Mouse (Mus musculus) kidney, adult 8-10 months (tissue): ENCODE measurements around the gene Gm13102.
"Not testable (repeated sequence)": the region's sequence is repeated elsewhere in the genome, so short reads cannot be mapped to it uniquely, and the experiment has no call there.

ENCODE experiments used
- DNase-seq, 2 experiments: peaks; one replicate each; pipeline ENCODE4 v3.0.0; 2022

Gm13102 gene

GRCm38 (mm10) chr4:144106174-144106573, at the start of gene Gm13102:
TSS of gene Gm13102 (plus strand) at chr4:144106474.
- DNase-seq = not testable (repeated sequence)

- not testable (repeated sequence) for DNase-seq
These were observed 47.4 kb upstream of the Gm13102 start, which contains the start of gene Pramel4 for GRCm38 (mm10) chr4:144058826-144059225. TSS of gene Pramel4 (plus strand) at chr4:144059126.
